8 mouse cellular contexts compared by ENCODE assay signal in genomic region chr11:29525988-29526794, GRCm38 (mm10). TPM values are rescaled to one million over a fixed set of nuclear protein-coding genes. Genes with fewer than 3 reads are reported as not detected.
A peak's percentile ranks its signal among the peaks of the same experiment; 100 is the strongest.
DNase-seq lines count a peak whose midpoint lies in the region; ATAC-seq lines count a peak whose summit lies in the region.

Gene Mtif2, plus strand, starts transcription at chr11:29526408.

- ATAC-seq in intestine, embryonic 15.5 days = peak; percentile 99
- peak; percentile 94 for ATAC-seq in megakaryocyte-erythroid progenitor cell, adult 5-6 weeks (replicated peaks; ENCODE audit: low FRiP score, low TSS enrichment, poor library complexity, severe bottlenecking)

- peak within 1 kb of the TSS; percentile 65 for H3K4me3 ChIP-seq in intestine, embryonic 15.5 days (replicated peaks)

- no peaks in the 10 kb centered on the region for H3K27me3 ChIP-seq in intestine, embryonic 15.5 days (replicated peaks)

- H3K4me2 ChIP-seq in intestine, embryonic 15.5 days (replicated peaks) = peak within 1 kb of the TSS; percentile 74

- no peaks in the 10 kb centered on the region for H3K9me3 ChIP-seq in intestine, embryonic 15.5 days

- peak within 1 kb of the TSS; percentile 84 for H3K27ac ChIP-seq in intestine, embryonic 15.5 days

- peak within 1 kb of the TSS; percentile 79 for H3K9ac ChIP-seq in intestine, embryonic 15.5 days

- WGBS in intestine, embryonic 15.5 days = 2% methylated on average over 47 of the region's 47 CpGs

- intact Hi-C loops in left cerebral cortex, postnatal 14 days (cut with DNase I) = loop anchor here (10.0 kb wide), 1 partner anchor 261 kb away; no protein-coding TSS in a partner anchor

- DNase-seq in adrenal gland, adult 2 months = peak; percentile 90
- peak; percentile 88 for DNase-seq in embryo, embryonic 9.5 days (ENCODE audit: extremely low spot score)
- DNase-seq in gastrocnemius, postnatal 4 days (ENCODE audit: low spot score in 2 of 2) = peak; percentile 66 to 77
- peak; percentile 77 to 79 for DNase-seq in left cerebral cortex, postnatal 14 days (ENCODE audit: low spot score in 2 of 2)
- peak; percentile 81 for DNase-seq in right cerebral cortex, postnatal 14 days
- DNase-seq in urinary bladder, postnatal 25 days (ENCODE audit: low spot score) = peak; percentile 66

- H3K4me1 ChIP-seq in intestine, embryonic 15.5 days (replicated peaks) = peaks cover 3% of the 10 kb centered on the region; the same call in 1 of the 2 replicates

- no peaks in the 10 kb centered on the region for H3K36me3 ChIP-seq in intestine, embryonic 15.5 days

RNA-seq across cellular contexts. Expression of gene Mtif2, which starts in this region (rescaled TPM):
- total RNA-seq in adrenal gland, adult 2 months (2021) = 10 to 100 TPM; 29.8 to 49.8 TPM
- 6.4 and 6.9 TPM in 2 replicates for polyA plus RNA-seq in adrenal gland, adult 2 months (2012; rRNA removed)
- total RNA-seq in gastrocnemius, postnatal 4 days (2021) = 10 to 100 TPM; 23.8 to 30.8 TPM
- 42.4 and 44.1 TPM in 2 replicates for polyA plus RNA-seq in intestine, embryonic 15.5 days (2015; fragmentation: Nextera tagmentation; extraction: Ambion mirVana)
- total RNA-seq in left cerebral cortex, postnatal 14 days (2021) = 10 to 100 TPM; 33.0 to 41.8 TPM
- total RNA-seq in megakaryocyte-erythroid progenitor cell, adult 5-6 weeks (2014; fragmentation: Nextera tagmentation) = 36.9 and 43.0 TPM in 2 replicates
- 117 and 131 TPM in 2 replicates for total RNA-seq in megakaryocyte-erythroid progenitor cell, adult 5-6 weeks (2017)

Comparison
In these comparisons a context has a peak if more than half of its experiments do, and no peak if none do; other contexts are left out.
1. Peak in every context shown above with its lines: DNase-seq, ATAC-seq, H3K4me3 ChIP-seq and H3K27ac ChIP-seq.